Mouse (Mus musculus): ENCODE data around the gene Pomgnt1. TPM values are rescaled to one million over a fixed set of nuclear protein-coding genes. Genes with fewer than 3 reads are reported as not detected.

Pomgnt1 gene
- total RNA-seq (2022) = 10 to 100 TPM; 69.7 to 76.0 (median 72.0) TPM

- peak; percentile 60 to 69 for DNase-seq (ENCODE audit: low spot score in 2 of 2)
Observed at GRCm38 (mm10) chr4:116123602-116124519, at the start of gene Pomgnt1, which contains the start of gene Rad54l. Pomgnt1 (plus strand) TSS chr4:116123840. Rad54l (minus strand) TSS chr4:116123690.

GRCm38 (mm10) chr4:116074145-116074675 is 49.4 kb upstream of the Pomgnt1 start:
- DNase-seq (ENCODE audit: low spot score in 2 of 2) = no peak

- DNase-seq (ENCODE audit: low spot score in 2 of 2) = peak; percentile 94 to 97
Observed at GRCm38 (mm10) chr4:116074861-116075620, 48.6 kb upstream of the Pomgnt1 start, which contains the start of the genes Uqcrh and Lrrc41. Uqcrh (minus strand) TSS chr4:116075071. Lrrc41 (plus strand) TSS chr4:116075269.

- DNase-seq (ENCODE audit: low spot score in 2 of 2) = peak; percentile 50 to 52
Observed at GRCm38 (mm10) chr4:116075631-116076368, 47.8 kb upstream of the Pomgnt1 start.

DNA sequence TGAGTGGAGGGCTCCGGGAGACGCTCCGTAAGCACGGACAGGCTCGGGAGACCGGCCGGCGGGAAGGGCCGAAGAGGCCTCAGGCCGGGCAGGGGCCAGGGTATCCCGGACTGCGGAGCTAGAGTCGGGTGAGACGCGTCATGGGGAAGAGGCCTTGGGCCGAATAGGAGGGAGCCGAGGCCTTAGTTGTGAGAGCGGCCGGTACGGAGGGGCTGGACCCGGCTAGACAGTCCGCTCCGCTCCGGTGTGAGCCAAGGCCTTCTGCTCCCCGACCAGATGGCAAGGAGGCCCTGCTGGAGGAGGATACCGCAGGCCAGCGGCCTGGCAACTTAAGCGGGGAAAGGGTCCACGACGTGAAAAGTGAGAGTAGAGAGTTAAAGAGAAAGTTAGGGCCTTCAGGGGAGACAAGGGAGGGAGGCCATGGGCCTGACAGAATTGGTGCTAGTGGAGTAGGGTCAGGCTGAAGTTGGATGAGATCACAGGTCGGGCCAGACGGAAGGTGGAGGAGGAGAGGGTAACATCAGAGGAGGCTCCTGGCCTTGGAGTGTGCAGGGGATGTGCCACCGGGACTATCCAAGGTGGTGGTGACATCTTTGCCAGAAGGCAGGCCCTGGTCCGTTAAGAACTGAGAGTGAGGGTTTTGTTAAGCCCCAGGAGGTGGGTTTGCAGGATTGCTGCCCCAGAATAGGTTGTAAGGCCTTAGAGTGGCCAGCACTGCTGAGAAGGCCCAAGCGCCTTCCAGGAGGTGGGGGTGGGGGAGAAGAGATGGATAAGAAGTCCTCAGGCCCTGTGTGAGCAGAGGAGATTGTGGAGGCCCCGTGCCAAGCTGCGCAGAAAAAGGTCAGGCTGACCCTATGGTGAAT is 47.0 kb upstream of the Pomgnt1 start:
- DNase-seq (ENCODE audit: low spot score in 2 of 2) = no peak

- DNase-seq (ENCODE audit: low spot score in 2 of 2) = no peak
Observed at GRCm38 (mm10) chr4:116077240-116078095, 46.2 kb upstream of the Pomgnt1 start.

DNA sequence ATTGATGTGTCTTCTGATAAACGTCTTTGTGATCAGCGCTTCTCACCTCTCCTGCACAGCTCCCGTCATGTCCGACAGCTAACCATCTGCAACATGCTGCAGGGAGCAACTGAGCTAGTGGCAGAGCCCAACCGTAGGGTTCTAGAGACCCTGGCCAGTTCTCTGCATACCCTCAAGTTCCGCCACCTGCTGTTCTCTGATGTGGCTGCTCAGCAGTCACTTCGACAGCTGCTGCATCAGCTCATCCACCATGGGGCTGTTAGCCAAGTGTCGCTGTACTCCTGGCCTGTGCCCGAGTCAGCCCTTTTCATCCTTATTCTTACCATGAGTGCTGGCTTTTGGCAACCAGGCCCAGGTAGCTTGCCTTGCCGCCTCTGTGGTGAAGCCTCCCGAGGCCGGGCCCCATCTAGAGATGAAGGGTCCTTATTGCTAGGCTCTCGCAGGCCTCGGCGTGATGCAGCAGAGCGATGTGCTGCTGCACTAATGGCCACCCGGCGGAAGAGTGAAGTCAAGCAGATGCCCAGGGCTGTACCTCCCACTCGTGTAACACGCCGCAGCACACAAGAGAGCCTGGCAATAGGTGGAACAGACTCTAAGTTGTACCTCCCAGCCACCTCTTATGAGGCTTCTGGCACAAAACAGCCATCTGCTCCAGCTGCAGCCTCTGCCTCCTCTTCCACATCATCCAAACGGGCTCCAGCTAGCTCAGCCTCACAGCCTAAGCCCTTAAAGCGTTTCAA is 35.0 kb upstream of the Pomgnt1 start:
- no peak for DNase-seq (ENCODE audit: low spot score in 2 of 2)

GRCm38 (mm10) chr4:116096291-116096690 is 27.3 kb upstream of the Pomgnt1 start:
- DNase-seq (ENCODE audit: low spot score in 2 of 2) = no peak

- DNase-seq (ENCODE audit: low spot score in 2 of 2) = no peak
Observed at GRCm38 (mm10) chr4:116097211-116097610, 26.4 kb upstream of the Pomgnt1 start.

DNA sequence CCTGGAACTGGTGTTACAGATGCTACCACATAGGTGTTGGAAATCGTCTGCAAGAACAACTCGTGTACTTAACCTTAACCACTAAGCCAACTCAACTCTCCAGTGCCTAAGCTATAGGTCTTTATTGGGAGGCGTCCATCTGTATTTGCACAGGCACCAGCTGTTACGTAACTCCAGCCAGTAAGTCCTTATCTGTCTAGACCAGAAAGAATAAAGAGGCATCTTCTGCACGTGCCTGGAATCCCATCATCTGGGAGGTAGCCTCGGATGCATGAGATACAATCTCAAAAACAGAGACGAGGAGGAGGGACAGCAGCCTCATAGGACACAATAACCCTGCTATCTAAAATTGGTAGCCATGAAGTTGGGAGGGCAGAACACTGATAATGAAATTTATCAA is 22.7 kb upstream of the Pomgnt1 start:
- DNase-seq (ENCODE audit: low spot score in 2 of 2) = no peak

GRCm38 (mm10) chr4:116105278-116105677 is 18.4 kb upstream of the Pomgnt1 start:
- no peak for DNase-seq (ENCODE audit: low spot score in 2 of 2)

GRCm38 (mm10) chr4:116110695-116111094 is 12.9 kb upstream of the Pomgnt1 start:
- DNase-seq (ENCODE audit: low spot score in 2 of 2) = no peak

- DNase-seq (ENCODE audit: low spot score in 2 of 2) = no peak
Observed at GRCm38 (mm10) chr4:116111486-116111885, 12.2 kb upstream of the Pomgnt1 start.

- no peak for DNase-seq (ENCODE audit: low spot score in 2 of 2)
Observed at GRCm38 (mm10) chr4:116122762-116123161, 878 bp upstream of the Pomgnt1 start.

DNA sequence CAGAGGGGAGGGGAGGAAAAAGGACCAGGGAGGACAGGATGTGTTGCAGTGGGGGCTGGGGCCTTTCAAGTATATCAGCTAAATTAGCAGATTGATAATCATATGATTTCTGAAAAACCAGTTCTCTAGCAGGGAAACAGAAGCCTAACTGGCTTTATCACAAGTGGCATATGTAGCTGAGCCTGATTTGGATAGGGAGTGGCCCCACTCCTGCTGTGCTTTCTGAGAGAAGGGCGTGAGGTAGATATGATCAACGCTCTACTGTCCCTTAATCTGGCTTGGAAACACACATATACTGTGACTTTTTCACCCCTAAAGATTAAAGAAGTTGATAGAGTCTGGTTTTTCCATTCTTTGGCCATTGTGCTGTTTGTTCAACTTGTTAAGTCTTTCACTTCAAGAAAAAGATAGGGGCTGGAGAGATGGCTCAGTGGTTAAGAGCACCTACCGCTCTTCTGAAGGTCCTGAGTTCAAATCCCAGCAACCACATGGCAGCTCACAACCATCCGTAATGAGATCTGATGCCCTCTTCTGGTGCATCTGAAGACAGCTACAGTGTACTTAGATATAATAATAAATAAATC is 2.3 kb downstream of the Pomgnt1 start:
- DNase-seq (ENCODE audit: low spot score in 2 of 2) = no peak

GRCm38 (mm10) chr4:116127956-116128355 is 4.3 kb downstream of the Pomgnt1 start:
- DNase-seq (ENCODE audit: low spot score in 2 of 2) = no peak

DNA sequence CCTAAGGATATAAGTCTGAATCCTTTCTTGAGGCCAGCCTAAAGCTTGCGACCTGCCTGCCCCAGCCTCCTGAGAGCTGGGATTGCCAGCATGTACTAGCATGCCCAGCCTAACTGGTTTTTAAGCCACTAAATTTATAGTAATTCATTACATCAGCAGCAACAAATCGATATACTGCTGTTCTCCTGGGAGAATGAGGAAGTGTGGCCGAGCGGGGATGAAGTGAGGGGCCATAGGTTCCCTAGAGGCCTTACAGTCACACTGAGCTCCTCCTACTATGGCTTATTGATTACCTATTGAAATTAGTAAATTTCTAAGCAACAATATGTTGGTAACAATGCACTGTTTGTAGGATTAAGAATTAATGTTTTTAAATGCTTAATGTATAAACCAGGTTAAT is 9.5 kb downstream of the Pomgnt1 start:
- no peak for DNase-seq (ENCODE audit: low spot score in 2 of 2)

DNA sequence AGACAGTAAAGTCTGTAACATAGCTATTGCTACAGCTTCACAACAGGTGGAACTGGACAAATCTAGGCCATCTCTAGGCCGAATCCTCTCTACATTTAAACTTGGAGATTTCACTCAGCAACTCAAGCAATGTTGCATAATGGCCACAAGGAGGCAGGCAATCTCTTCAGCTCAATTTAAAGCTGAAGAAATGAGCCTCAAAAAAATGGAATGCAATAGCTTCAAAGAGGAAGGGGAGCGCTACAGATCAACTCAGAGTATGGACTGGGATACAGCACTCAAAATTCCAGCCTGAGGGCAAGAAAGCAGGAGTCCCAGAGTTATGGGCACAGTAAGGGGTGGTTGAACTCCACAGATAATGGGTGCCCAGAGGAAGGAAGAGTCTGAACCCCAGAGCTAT is 11.3 kb downstream of the Pomgnt1 start:
- no peak for DNase-seq (ENCODE audit: low spot score in 2 of 2)
